Mouse (Mus musculus) liver, embryonic 14.5 days (tissue): ENCODE data around the gene Asb7. TPM values are rescaled to one million over a fixed set of nuclear protein-coding genes. Genes with fewer than 3 reads are reported as not detected.

Experiments used
- ATAC-seq: fragments of 200-750 bp; cut with Nextera tagmentation; 2 replicates; pipeline ENCODE4 v1.8.0; 2017; ENCODE audit warnings: moderate number of reproducible peaks, mild to moderate bottlenecking, moderate library complexity; ENCODE audit not compliant: insufficient read depth
- DNase-seq, 3 experiments: peaks; one replicate each; pipeline ENCODE4 v3.0.0-alpha.2; 2012 to 2013; ENCODE audit warnings: low read depth in 3 of 3, low spot score in 3 of 3
- H3K27ac ChIP-seq: fragments of 300-500 bp; sonication (generic); 2 replicates; pipeline ENCODE4 v1.5.1; 2014; ENCODE audit warnings: moderate library complexity, mild to moderate bottlenecking, control low read depth, inconsistent platforms
- H3K27me3 ChIP-seq: fragments of 300-500 bp; sonication (generic); 2 replicates; pipeline ENCODE4 v1.6.1; 2014; ENCODE audit warnings: mild to moderate bottlenecking, low read length, moderate library complexity; ENCODE audit not compliant: control insufficient read depth, insufficient read depth
- H3K36me3 ChIP-seq: fragments of 300-500 bp; sonication (generic); replicated peaks from 2 replicates; pipeline ENCODE4 v1.6.1; 2014; ENCODE audit warnings: low read depth; ENCODE audit not compliant: control insufficient read depth, insufficient read depth
- H3K4me1 ChIP-seq, 2 experiments: fragments of 200-500 bp in 1 of 2; fragments of 300-500 bp in 1 of 2; sonication (generic) in 1 of 2; replicated peaks; 2 replicates each; pipeline ENCODE4 v1.6.1; 2012 to 2014; ENCODE audit warnings: antibody characterized with exemption in 1 of 2, inconsistent platforms in 1 of 2, low read length in 1 of 2; ENCODE audit not compliant: control insufficient read depth in 2 of 2, insufficient read depth in 2 of 2
- H3K4me2 ChIP-seq: fragments of 300-500 bp; sonication (generic); 2 replicates; pipeline ENCODE4 v1.6.1; 2014; ENCODE audit warnings: low read depth, mild to moderate bottlenecking, control low read depth, moderate library complexity
- H3K4me3 ChIP-seq, 2 experiments: fragments of 200-500 bp in 1 of 2; fragments of 300-500 bp in 1 of 2; sonication (generic) in 1 of 2; 2 replicates each; pipeline ENCODE4 v1.5.1; 2012 to 2014; ENCODE audit warnings: low read depth in 2 of 2, low read length in 2 of 2, mild to moderate bottlenecking in 2 of 2, control low read depth in 1 of 2, inconsistent platforms in 1 of 2, moderate library complexity in 1 of 2; ENCODE audit not compliant: insufficient read depth in 1 of 2
- H3K9ac ChIP-seq: fragments of 300-500 bp; sonication (generic); replicated peaks from 2 replicates; pipeline ENCODE4 v1.6.1; 2014; ENCODE audit warnings: mild to moderate bottlenecking, control low read depth, moderate library complexity
- H3K9me3 ChIP-seq: fragments of 300-500 bp; sonication (generic); 2 replicates; pipeline ENCODE4 v1.6.1; 2016; ENCODE audit warnings: low read length, mixed read lengths; ENCODE audit not compliant: control insufficient read depth
- CTCF ChIP-seq: IDR thresholded peaks from 2 replicates; pipeline ENCODE4 v1.5.1; 2016; ENCODE audit warnings: antibody characterized with exemption, low read depth, control low read depth
- EP300 ChIP-seq: IDR thresholded peaks from 2 replicates; pipeline ENCODE4 v1.6.1; 2016; ENCODE audit warnings: antibody characterized with exemption, low read depth
- WGBS: fragments of 180-500 bp; shearing (Covaris S2); extraction: QIAGEN DNeasy Blood & Tissue Kit; methylation state at CpG from one replicate; pipeline ENCODE4 v1.1.7; 2014; ENCODE audit not compliant: insufficient replicate concordance; 5-methylcytosine and 5-hydroxymethylcytosine counted together
- polyA plus RNA-seq, 2 experiments: library from polyadenylated mRNA; depleted of rRNA in 1 of 2; stranded (reverse) in 1 of 2; unstranded in 1 of 2; fragments of >200 nt; fragmentation: Nextera tagmentation in 1 of 2; extraction: Ambion mirVana in 1 of 2; gene quantifications; 2 replicates each; pipeline versions ENCODE4 v1.2.1 to v1.2.3; 2012 to 2014

The Asb7 gene
- polyA plus RNA-seq (2012; rRNA removed), result 1.3 and 1.8 TPM in 2 replicates
- 2.9 and 3.2 TPM in 2 replicates for polyA plus RNA-seq (2014; fragmentation: Nextera tagmentation; extraction: Ambion mirVana)

- TF ChIP-seq CTCF, result no peak
- no peak for TF ChIP-seq EP300
These were observed at the start of gene Asb7 for GRCm38 (mm10) chr7:66689294-66689619. TSS of gene Asb7 (minus strand) at chr7:66689596.

GRCm38 (mm10) chr7:66737418-66737817 is 48.0 kb upstream of the Asb7 start:
- H3K9ac ChIP-seq, result no peak overlapping the region
- H3K9me3 ChIP-seq, result no peaks in the 10 kb centered on the region
- H3K36me3 ChIP-seq, result no peaks in the 10 kb centered on the region
- no peaks in the 10 kb centered on the region for H3K27me3 ChIP-seq
- 57% methylated on average over 4 of the region's 4 CpGs for WGBS
- no peak overlapping the region for H3K4me2 ChIP-seq
- DNase-seq (no peak), ATAC-seq (no peak)
- H3K4me1 ChIP-seq, result no peaks in the 10 kb centered on the region
- TF ChIP-seq CTCF (no peak), EP300 (no peak)
- no peak overlapping the region for H3K27ac ChIP-seq
- no peak overlapping the region for H3K4me3 ChIP-seq

More at GRCm38 (mm10) chr7:66689294-66689619, at the start of gene Asb7:
- Histone ChIP-seq H3K4me3 (peak within 1 kb of the TSS; percentile 75 to 87), H3K4me1 (peaks cover 0 to 7% of the 10 kb centered on the region in 2 experiments; a peak in 2 of 4 replicates), H3K4me2 (peak within 1 kb of the TSS; percentile 73), H3K9me3 (no peaks in the 10 kb centered on the region), H3K36me3 (no peaks in the 10 kb centered on the region), H3K27ac (no peak within 1 kb of the TSS), H3K27me3 (no peaks in the 10 kb centered on the region), H3K9ac (peak within 1 kb of the TSS; percentile 75)
- ATAC-seq, result no peak
- under 1% methylated on average over 16 of the region's 18 CpGs for WGBS
- DNase-seq, result no peak

- ATAC-seq (no peak), DNase-seq (no peak)
- TF ChIP-seq EP300 (no peak), CTCF (no peak)
These were observed 45.6 kb upstream of the Asb7 start for GRCm38 (mm10) chr7:66734993-66735392.

GRCm38 (mm10) chr7:66734466-66734865 is 45.1 kb upstream of the Asb7 start:
- ATAC-seq (no peak), DNase-seq (no peak)
- Histone ChIP-seq H3K4me3 (no peak overlapping the region), H3K9ac (no peak overlapping the region), H3K4me2 (no peak overlapping the region), H3K27me3 (no peaks in the 10 kb centered on the region), H3K9me3 (no peaks in the 10 kb centered on the region), H3K36me3 (no peaks in the 10 kb centered on the region), H3K27ac (no peak overlapping the region), H3K4me1 (no peaks in the 10 kb centered on the region; a peak in 1 of 4 replicates)
- TF ChIP-seq EP300, result no peak
- 76% methylated on average over 4 of the region's 4 CpGs for WGBS

More at GRCm38 (mm10) chr7:66734993-66735392, 45.6 kb upstream of the Asb7 start:
- H3K27ac ChIP-seq, result no peak overlapping the region
- H3K4me1 ChIP-seq, result no peaks in the 10 kb centered on the region; a peak in 1 of 4 replicates
- no peak overlapping the region for H3K4me2 ChIP-seq
- H3K9ac ChIP-seq, result no peak overlapping the region
- no peaks in the 10 kb centered on the region for H3K27me3 ChIP-seq
- 69% methylated on average over 6 of the region's 6 CpGs for WGBS
- H3K36me3 ChIP-seq, result no peaks in the 10 kb centered on the region
- H3K4me3 ChIP-seq, result no peak overlapping the region
- no peaks in the 10 kb centered on the region for H3K9me3 ChIP-seq

DNA sequence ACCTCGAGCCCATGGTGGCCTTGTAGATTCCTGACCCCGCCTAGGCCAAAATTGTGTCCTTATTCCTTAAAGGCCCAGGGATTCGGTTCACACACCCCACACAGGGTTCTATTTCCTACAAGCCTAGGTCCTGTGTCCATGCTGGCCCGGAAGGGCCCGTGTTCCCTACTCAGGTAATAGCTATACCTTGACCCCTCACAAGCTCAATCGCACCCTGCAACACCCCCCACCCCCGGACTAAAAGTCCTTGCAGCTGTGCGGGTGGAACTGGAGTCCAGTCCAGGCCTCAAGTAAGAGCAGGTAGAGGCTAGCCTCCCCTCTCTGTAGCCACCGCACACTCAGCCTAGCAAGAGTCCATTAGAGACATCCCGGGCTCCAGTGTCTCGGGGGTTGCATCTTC is 44.5 kb upstream of the Asb7 start:
- Histone ChIP-seq H3K27ac (no peak overlapping the region), H3K9me3 (no peaks in the 10 kb centered on the region), H3K27me3 (no peaks in the 10 kb centered on the region), H3K4me1 (no peaks in the 10 kb centered on the region; a peak in 1 of 4 replicates), H3K9ac (no peak overlapping the region), H3K36me3 (no peaks in the 10 kb centered on the region), H3K4me2 (no peak overlapping the region), H3K4me3 (no peak overlapping the region)
- TF ChIP-seq CTCF, result no peak
- TF ChIP-seq EP300, result no peak
- no peak for DNase-seq
- no peak for ATAC-seq
- 72% methylated on average over 11 of the region's 11 CpGs for WGBS
